Mouse (Mus musculus): ENCODE results near the gene Dennd1b.

GRCm38 (mm10) chr1:138919601-138920000 is 43.6 kb upstream of the Dennd1b start:
- no peak for TF ChIP-seq CTCF (IDR thresholded peaks at IDR 0.05; ENCODE audit: low read depth)
- no peak for TF ChIP-seq EP300 (optimal IDR thresholded peaks at IDR 0.05)
